Mouse (Mus musculus): Measurements from ENCODE around the gene Gbp3. TPM values are rescaled to one million over a fixed set of nuclear protein-coding genes. Genes with fewer than 3 reads are reported as not detected.

Gbp3 gene
- polyA plus RNA-seq, 1 experiment: 0.11 TPM

GRCm38 (mm10) chr3:142546690-142547089 is 13.1 kb upstream of the Gbp3 start:
- Histone ChIP-seq H3ac (ENCODE audit: control insufficient read depth, insufficient read length) (no peak overlapping the region), H3K4me3 (no peak overlapping the region), H3K27me3 (ENCODE audit: control insufficient read depth, insufficient read depth, insufficient read length) (no peaks in the 10 kb centered on the region), H3K79me2 (ENCODE audit: control insufficient read depth, insufficient read depth) (no peaks in the 10 kb centered on the region), H3K36me3 (ENCODE audit: control insufficient read depth, insufficient read depth) (no peaks in the 10 kb centered on the region), H3K4me2 (ENCODE audit: low read depth) (no peak overlapping the region)
- no peak for TF ChIP-seq POLR2AphosphoS2 (IDR thresholded peaks at IDR 0.05; ENCODE audit: insufficient read length, low read depth)
- no peak for TF ChIP-seq MAX (IDR thresholded peaks at IDR 0.05; ENCODE audit: low read depth)
- no peak for TF ChIP-seq MYOG (IDR thresholded peaks at IDR 0.05; ENCODE audit: control insufficient read depth in 1 of 3, insufficient read depth in 1 of 3, insufficient read length in 2 of 3, low read depth in 2 of 3)
- no peak for TF ChIP-seq USF1 (IDR thresholded peaks at IDR 0.05; ENCODE audit: low read depth)
- TF ChIP-seq REST (IDR thresholded peaks at IDR 0.05; ENCODE audit: insufficient read depth, insufficient read length): no peak
- no peak for TF ChIP-seq MYOD1 (IDR thresholded peaks at IDR 0.05; ENCODE audit: control insufficient read depth in 1 of 3, insufficient read length in 2 of 3, low read depth in 2 of 3)
- TF ChIP-seq TCF3 (IDR thresholded peaks at IDR 0.05; ENCODE audit: insufficient read length, low read depth): no peak
- TF ChIP-seq E2F4 (IDR thresholded peaks at IDR 0.05; ENCODE audit: insufficient read depth): no peak
- no peak for TF ChIP-seq TCF12 (IDR thresholded peaks at IDR 0.05; ENCODE audit: insufficient read depth, poor library complexity, severe bottlenecking)
- no peak for TF ChIP-seq CEBPB (IDR thresholded peaks at IDR 0.05; ENCODE audit: insufficient read depth, poor library complexity, severe bottlenecking)
- no peak for TF ChIP-seq POLR2A (IDR thresholded peaks at IDR 0.05; ENCODE audit: insufficient read length, low read depth)
- no peak for TF ChIP-seq SRF (IDR thresholded peaks at IDR 0.05; ENCODE audit: control insufficient read depth, insufficient read length, low read depth)

GRCm38 (mm10) chr3:142550052-142550676 is 9.7 kb upstream of the Gbp3 start:
- no peaks in the 10 kb centered on the region for H3K36me3 ChIP-seq (ENCODE audit: control insufficient read depth, insufficient read depth)
- TF ChIP-seq MYOG (IDR thresholded peaks at IDR 0.05; ENCODE audit: control insufficient read depth in 1 of 3, insufficient read depth in 1 of 3, insufficient read length in 2 of 3, low read depth in 2 of 3): no peak
- TF ChIP-seq POLR2AphosphoS2 (IDR thresholded peaks at IDR 0.05; ENCODE audit: insufficient read length, low read depth): no peak
- no peak for TF ChIP-seq E2F4 (IDR thresholded peaks at IDR 0.05; ENCODE audit: insufficient read depth)
- no peak for TF ChIP-seq TCF12 (IDR thresholded peaks at IDR 0.05; ENCODE audit: insufficient read depth, poor library complexity, severe bottlenecking)
- no peak for TF ChIP-seq POLR2A (IDR thresholded peaks at IDR 0.05; ENCODE audit: insufficient read length, low read depth)
- no peak for TF ChIP-seq MYOD1 (IDR thresholded peaks at IDR 0.05; ENCODE audit: control insufficient read depth in 1 of 3, insufficient read length in 2 of 3, low read depth in 2 of 3)
- no peak for TF ChIP-seq SRF (IDR thresholded peaks at IDR 0.05; ENCODE audit: control insufficient read depth, insufficient read length, low read depth)
- no peak for TF ChIP-seq MAX (IDR thresholded peaks at IDR 0.05; ENCODE audit: low read depth)
- TF ChIP-seq CEBPB (IDR thresholded peaks at IDR 0.05; ENCODE audit: insufficient read depth, poor library complexity, severe bottlenecking): no peak
- no peak for TF ChIP-seq USF1 (IDR thresholded peaks at IDR 0.05; ENCODE audit: low read depth)
- TF ChIP-seq TCF3 (IDR thresholded peaks at IDR 0.05; ENCODE audit: insufficient read length, low read depth): no peak
- no peak for TF ChIP-seq REST (IDR thresholded peaks at IDR 0.05; ENCODE audit: insufficient read depth, insufficient read length)
- no peak overlapping the region for H3ac ChIP-seq (ENCODE audit: control insufficient read depth, insufficient read length)
- no peak overlapping the region for H3K4me3 ChIP-seq
- H3K79me2 ChIP-seq (ENCODE audit: control insufficient read depth, insufficient read depth): no peaks in the 10 kb centered on the region
- H3K27me3 ChIP-seq (ENCODE audit: control insufficient read depth, insufficient read depth, insufficient read length): no peaks in the 10 kb centered on the region
- no peak overlapping the region for H3K4me2 ChIP-seq (ENCODE audit: low read depth)

- Histone ChIP-seq H3K36me3 (ENCODE audit: control insufficient read depth, insufficient read depth) (no peaks in the 10 kb centered on the region), H3K4me2 (ENCODE audit: low read depth) (no peak overlapping the region), H3K4me3 (no peak overlapping the region), H3ac (ENCODE audit: control insufficient read depth, insufficient read length) (no peak overlapping the region), H3K27me3 (ENCODE audit: control insufficient read depth, insufficient read depth, insufficient read length) (no peaks in the 10 kb centered on the region), H3K79me2 (ENCODE audit: control insufficient read depth, insufficient read depth) (no peaks in the 10 kb centered on the region)
- TF ChIP-seq MYOG (IDR thresholded peaks at IDR 0.05; ENCODE audit: control insufficient read depth in 1 of 3, insufficient read depth in 1 of 3, insufficient read length in 2 of 3, low read depth in 2 of 3): no peak
- TF ChIP-seq USF1 (IDR thresholded peaks at IDR 0.05; ENCODE audit: low read depth): no peak
- no peak for TF ChIP-seq CEBPB (IDR thresholded peaks at IDR 0.05; ENCODE audit: insufficient read depth, poor library complexity, severe bottlenecking)
- TF ChIP-seq POLR2A (IDR thresholded peaks at IDR 0.05; ENCODE audit: insufficient read length, low read depth): no peak
- TF ChIP-seq E2F4 (IDR thresholded peaks at IDR 0.05; ENCODE audit: insufficient read depth): no peak
- no peak for TF ChIP-seq REST (IDR thresholded peaks at IDR 0.05; ENCODE audit: insufficient read depth, insufficient read length)
- TF ChIP-seq POLR2AphosphoS2 (IDR thresholded peaks at IDR 0.05; ENCODE audit: insufficient read length, low read depth): no peak
- TF ChIP-seq SRF (IDR thresholded peaks at IDR 0.05; ENCODE audit: control insufficient read depth, insufficient read length, low read depth): no peak
- TF ChIP-seq MAX (IDR thresholded peaks at IDR 0.05; ENCODE audit: low read depth): no peak
- TF ChIP-seq TCF12 (IDR thresholded peaks at IDR 0.05; ENCODE audit: insufficient read depth, poor library complexity, severe bottlenecking): no peak
- TF ChIP-seq TCF3 (IDR thresholded peaks at IDR 0.05; ENCODE audit: insufficient read length, low read depth): no peak
- TF ChIP-seq MYOD1 (IDR thresholded peaks at IDR 0.05; ENCODE audit: control insufficient read depth in 1 of 3, insufficient read length in 2 of 3, low read depth in 2 of 3): no peak
Measured at GRCm38 (mm10) chr3:142554601-142555000, 5.2 kb upstream of the Gbp3 start.

GRCm38 (mm10) chr3:142555623-142556022 is 4.2 kb upstream of the Gbp3 start:
- no peak overlapping the region for H3K4me3 ChIP-seq
- H3K4me2 ChIP-seq (ENCODE audit: low read depth): no peak overlapping the region
- no peaks in the 10 kb centered on the region for H3K36me3 ChIP-seq (ENCODE audit: control insufficient read depth, insufficient read depth)
- no peak overlapping the region for H3ac ChIP-seq (ENCODE audit: control insufficient read depth, insufficient read length)
- TF ChIP-seq REST (IDR thresholded peaks at IDR 0.05; ENCODE audit: insufficient read depth, insufficient read length) (no peak), CEBPB (IDR thresholded peaks at IDR 0.05; ENCODE audit: insufficient read depth, poor library complexity, severe bottlenecking) (no peak), POLR2A (IDR thresholded peaks at IDR 0.05; ENCODE audit: insufficient read length, low read depth) (no peak), MYOG (IDR thresholded peaks at IDR 0.05; ENCODE audit: control insufficient read depth in 1 of 3, insufficient read depth in 1 of 3, insufficient read length in 2 of 3, low read depth in 2 of 3) (no peak), TCF12 (IDR thresholded peaks at IDR 0.05; ENCODE audit: insufficient read depth, poor library complexity, severe bottlenecking) (no peak), E2F4 (IDR thresholded peaks at IDR 0.05; ENCODE audit: insufficient read depth) (no peak), MAX (IDR thresholded peaks at IDR 0.05; ENCODE audit: low read depth) (no peak), USF1 (IDR thresholded peaks at IDR 0.05; ENCODE audit: low read depth) (no peak), POLR2AphosphoS2 (IDR thresholded peaks at IDR 0.05; ENCODE audit: insufficient read length, low read depth) (no peak)
- no peaks in the 10 kb centered on the region for H3K27me3 ChIP-seq (ENCODE audit: control insufficient read depth, insufficient read depth, insufficient read length)
- no peaks in the 10 kb centered on the region for H3K79me2 ChIP-seq (ENCODE audit: control insufficient read depth, insufficient read depth)
